Mouse (Mus musculus) adrenal gland, postnatal 14 days (tissue): Measurements from ENCODE around the gene Mlip. TPM values are rescaled to one million over a fixed set of nuclear protein-coding genes. Genes with fewer than 3 reads are reported as not detected.
"Not testable (repeated sequence)": the region's sequence is repeated elsewhere in the genome, so short reads cannot be mapped to it uniquely, and the experiment has no call there.

ENCODE experiments used
- DNase-seq: peaks from one replicate; pipeline ENCODE4 v3.0.0; 2021; ENCODE audit warnings: mixed read lengths
- long read RNA-seq, 2 experiments: library from polyadenylated mRNA; stranded (forward); transcript quantifications; one replicate each; pipeline ENCODE4 v2.0.0; 2021
- total RNA-seq: library from RNA; stranded (reverse); gene quantifications from 2 replicates; pipeline ENCODE4 v1.2.3, GENCODE M21; 2021

Mlip gene
- 0.94 and 1.0 TPM in 2 replicates for total RNA-seq
- long read RNA-seq, experiment 1, partial matches to known transcripts = 0 of 2 reads
- long read RNA-seq, experiment 1, other reads (novel, unspliced or antisense) = 2 of 2 reads
- long read RNA-seq, experiment 2, partial matches to known transcripts = 0 of 1 reads
- long read RNA-seq, experiment 2, other reads (novel, unspliced or antisense) = 1 of 1 reads

DNA sequence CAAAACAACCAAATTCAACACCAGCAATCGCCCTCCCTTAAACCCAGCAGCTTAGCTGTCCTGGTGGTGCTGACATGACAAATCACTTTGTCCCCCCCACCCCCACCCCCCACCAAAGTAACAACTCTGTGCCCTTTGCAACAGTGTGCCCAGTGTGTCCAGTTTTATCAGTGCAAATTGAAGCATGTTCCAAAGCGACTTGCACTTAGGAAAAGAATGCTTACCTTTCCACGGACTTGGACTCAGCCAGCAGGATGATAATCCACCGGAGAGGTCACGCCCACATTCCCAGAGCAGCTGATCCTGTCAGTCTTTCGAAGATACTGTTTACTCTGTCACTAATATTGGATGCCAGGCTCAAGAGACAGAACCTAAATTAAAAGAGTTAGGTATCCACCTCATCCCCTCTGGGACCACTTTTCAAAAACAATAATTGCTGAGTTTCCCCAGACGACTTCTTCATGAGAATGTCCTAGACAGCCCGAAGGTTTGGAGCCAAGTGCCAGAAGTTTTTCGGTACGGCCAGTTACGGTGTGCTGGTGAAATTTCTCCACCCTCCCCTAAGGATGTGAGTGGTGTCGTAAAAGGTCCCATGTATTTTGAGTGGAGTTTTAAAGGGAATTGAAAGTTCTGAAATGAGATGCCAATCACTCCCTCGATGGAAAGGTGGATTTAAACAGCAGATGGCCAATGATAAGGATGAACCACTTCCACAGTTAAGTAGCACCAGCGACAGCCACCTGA is at the start of gene Mlip:
TSS of gene Mlip (minus strand) at position 538 of the 744 bp plus-strand sequence.
- no peak for DNase-seq

- DNase-seq = no peak
Measured at GRCm38 (mm10) chr9:77399801-77400200, 47.0 kb upstream of the Mlip start.

GRCm38 (mm10) chr9:77398856-77399631 is 46.3 kb upstream of the Mlip start:
- DNase-seq = no peak

GRCm38 (mm10) chr9:77397027-77397426 is 44.3 kb upstream of the Mlip start:
- DNase-seq = no peak

GRCm38 (mm10) chr9:77391248-77391647 is 38.5 kb upstream of the Mlip start:
- DNase-seq = no peak

DNA sequence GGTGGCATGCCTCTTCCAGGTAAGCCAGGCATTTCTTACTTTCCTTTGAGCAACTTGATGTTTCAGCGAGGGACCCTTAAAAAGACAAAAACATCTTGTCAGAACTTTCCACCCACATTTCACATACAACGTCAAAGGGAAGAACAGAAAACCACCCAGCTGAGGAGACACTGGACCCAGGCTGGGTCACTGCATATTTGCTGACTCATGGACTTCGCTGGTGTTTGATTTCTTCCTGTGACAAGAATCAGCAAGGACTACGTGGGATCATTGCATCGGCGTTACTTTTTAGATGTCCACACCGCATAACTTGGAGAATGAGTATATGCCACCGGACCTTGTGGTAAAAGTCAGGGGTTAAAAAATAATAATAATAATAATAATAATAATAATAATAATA is 36.2 kb upstream of the Mlip start:
- DNase-seq = no peak

GRCm38 (mm10) chr9:77386751-77387150 is 34.0 kb upstream of the Mlip start:
- DNase-seq = no peak

DNA sequence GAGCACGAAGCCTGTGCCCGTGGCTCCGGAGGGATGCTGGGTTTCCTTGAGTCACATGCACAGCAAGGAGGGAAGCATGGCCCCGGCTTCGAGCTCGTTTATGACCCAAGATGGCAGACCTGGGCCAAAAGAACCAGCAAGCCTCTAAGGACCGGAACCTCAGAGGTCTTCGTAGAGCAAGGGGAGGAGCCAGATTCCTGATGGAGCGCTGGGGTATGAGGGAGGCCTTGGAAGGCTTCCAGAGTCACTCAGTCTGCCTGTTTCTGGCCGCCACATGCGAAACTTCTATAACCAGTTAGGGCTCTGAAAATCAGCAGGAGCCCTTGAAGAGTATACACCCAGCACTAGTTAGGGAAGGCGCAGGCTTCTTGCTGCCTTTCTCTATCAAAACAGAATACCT is 32.8 kb upstream of the Mlip start:
- DNase-seq = no peak

- no peak for DNase-seq
Measured at GRCm38 (mm10) chr9:77384651-77385050, 31.9 kb upstream of the Mlip start.

DNA sequence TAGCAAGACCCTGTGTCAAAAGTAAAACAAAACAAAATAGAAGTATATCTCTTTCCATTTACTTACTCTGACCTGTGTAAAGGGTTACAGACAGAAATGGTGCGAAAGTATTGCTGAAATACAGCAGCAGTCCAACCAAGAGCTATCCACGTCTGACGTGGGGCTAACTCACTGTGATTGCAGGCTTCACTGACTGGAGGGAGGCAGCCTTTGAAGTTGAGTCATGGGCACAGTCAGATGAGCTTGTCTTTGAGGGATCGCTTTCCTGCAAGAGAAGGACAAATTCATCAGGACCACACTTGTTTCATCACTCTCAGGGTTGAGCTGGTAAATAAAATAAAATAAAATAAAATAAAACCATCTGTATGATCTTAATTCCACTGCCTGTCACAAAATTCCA is 31.2 kb upstream of the Mlip start:
- peak; percentile 57 for DNase-seq

DNA sequence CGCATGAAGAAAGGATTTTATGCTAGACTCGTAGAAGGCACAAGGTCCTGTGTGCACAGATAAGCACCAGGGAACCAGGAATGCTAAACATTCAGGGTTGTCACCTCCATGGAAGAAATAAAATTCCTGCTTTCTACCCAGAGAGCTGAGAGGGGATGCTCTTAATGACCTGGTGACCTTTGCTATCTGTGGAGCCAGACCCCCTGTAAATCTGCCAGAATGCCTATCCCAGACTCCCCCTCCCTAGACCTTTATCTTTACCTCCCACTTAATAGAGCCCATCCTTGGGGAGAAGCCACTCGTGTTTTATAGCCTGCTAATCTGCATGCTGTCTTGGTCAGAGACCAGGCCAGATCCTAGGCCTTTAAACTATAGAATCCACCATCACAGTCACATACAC is 29.7 kb upstream of the Mlip start:
- DNase-seq = no peak

DNA sequence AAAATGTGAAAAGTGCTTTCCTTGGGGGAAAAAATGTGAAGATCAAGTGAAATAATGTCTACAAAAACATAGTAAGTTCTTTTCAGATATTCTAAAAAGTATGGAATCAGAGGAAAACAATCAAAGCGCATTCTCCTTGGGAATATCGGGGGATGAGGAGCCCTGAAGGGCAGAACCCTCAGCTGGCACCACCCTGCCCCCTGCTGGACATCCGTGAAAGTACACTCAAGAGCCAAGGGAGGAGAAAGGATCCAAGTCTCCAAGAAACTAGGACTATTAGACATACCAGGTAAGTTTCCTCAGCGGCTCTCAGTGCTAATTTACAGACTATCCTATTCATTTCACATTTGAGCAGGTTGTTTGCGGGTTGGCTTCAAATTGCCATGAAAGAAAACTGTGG is 28.8 kb upstream of the Mlip start:
- peak; percentile 87 for DNase-seq

DNA sequence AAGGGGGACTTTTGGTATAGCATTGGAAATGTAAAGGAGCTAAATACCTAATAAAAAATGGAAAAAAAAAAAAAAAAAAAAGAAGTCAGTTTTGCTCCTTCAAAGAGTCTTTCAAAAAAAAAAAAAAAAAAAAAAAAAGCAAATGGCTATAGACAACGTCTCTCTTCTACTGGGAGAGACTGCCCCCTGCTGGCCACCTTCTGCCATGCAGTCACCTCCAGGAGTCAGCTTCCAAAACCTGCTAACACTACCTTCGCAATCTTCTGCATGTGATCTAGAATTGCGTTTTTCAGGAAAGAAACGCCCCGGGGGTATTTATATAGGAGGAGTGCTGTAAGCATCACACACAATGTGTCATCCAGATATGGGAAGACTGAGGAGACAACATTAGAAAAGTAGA is 26.9 kb upstream of the Mlip start:
- DNase-seq = peak; percentile 87

GRCm38 (mm10) chr9:77377696-77378095 is 24.9 kb upstream of the Mlip start:
- no peak for DNase-seq

GRCm38 (mm10) chr9:77377082-77377481 is 24.3 kb upstream of the Mlip start:
- peak; percentile 72 for DNase-seq

GRCm38 (mm10) chr9:77376561-77376960 is 23.8 kb upstream of the Mlip start:
- peak; percentile 8 for DNase-seq

- no peak for DNase-seq
Measured at GRCm38 (mm10) chr9:77370706-77371105, 17.9 kb upstream of the Mlip start.

GRCm38 (mm10) chr9:77369262-77369661 is 16.5 kb upstream of the Mlip start:
- no peak for DNase-seq

DNA sequence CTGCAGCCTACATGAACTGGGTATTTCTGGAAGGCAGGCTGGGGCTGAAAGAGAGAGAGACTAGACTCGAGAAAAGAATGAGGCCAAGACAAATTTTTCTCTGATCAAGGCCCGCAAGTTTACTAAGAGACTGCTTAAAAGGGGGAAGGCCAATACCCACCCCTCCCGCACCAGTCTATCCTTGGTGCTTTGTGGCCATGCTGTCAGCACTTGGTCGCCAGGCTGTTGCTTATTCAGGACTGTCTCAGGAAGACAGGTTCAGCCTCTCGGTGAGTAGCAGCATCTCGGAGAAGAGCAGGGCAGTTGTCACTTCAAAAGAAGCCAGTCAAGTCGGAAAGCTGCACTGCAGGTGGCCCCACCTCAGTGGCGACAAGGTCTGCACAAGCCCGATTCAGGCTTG is 11.9 kb upstream of the Mlip start:
- not testable (repeated sequence) for DNase-seq

DNA sequence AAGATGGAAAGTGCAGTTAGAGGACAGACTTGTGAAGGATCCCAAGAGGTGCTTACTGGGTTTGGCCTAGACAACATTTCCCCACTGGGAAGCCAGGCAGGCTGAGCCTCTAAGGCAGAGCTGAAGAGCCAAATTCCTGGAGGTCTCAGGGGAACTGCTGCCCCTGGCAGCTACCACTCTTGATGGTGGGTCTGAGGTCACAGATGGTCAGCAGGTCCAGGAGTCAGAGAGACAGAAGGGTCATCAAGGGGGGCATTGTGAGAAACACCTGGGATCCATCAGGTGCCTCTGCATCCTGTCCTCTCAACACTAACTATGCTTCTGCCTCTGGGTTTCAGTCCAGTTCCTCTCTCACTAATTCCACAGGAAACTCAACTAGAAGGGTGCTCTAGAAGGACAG is 10.1 kb upstream of the Mlip start:
- no peak for DNase-seq

- DNase-seq = no peak
Measured at GRCm38 (mm10) chr9:77360654-77361053, 7.9 kb upstream of the Mlip start.

DNA sequence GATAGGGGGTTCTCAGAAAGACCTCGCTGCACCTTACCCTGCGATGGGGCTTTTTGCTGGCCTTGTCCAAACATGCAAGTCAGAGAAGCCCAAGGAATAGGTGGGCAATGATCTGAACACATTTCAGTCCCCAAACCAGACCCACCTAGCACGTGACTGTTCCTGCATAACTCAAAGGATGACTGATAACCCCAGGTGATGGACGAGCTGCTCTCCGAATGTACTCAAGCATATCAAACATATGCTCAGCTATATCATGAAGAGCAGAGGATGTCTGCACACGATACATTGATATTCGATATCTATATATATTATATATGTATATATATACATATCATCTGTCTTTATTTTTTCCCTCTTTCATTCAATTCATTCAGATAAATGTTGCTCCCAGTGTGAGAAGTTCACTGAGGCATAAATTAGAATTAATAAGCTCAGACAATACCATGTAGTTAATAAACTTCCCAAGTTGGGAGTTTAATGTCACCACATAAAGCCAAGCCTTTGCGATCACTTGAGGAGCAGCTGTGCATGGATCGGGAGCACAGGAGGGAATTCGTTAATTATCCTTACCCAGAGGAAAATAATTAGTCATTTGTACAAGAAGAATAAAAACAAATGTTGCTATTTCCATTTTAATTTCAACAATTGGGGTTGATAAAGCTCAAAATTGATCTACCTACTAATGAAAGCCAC is 6.7 kb upstream of the Mlip start:
- no peak for DNase-seq

DNA sequence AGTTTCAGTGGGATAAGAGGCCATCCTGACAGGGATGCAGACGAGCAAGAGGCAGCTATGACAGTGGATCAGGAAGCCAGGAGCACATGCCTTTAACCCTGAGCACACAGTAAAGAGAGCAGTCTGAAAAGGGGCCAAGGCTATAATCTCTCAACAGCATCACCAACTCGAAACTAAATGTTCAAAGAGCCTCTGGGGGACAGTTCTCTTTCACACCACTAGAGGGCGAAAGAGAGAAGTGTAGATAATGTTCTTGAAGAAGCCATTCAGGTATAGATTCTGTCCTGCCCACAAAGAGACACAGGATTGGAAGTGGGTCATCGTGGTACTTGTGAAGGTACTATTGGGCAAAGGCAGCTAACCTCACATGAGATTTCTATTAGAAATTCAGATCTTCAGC is 1.2 kb upstream of the Mlip start:
- no peak for DNase-seq
